Mouse (Mus musculus) liver, embryonic 14.5 days (tissue): ENCODE data around the gene Bahd1.

Experiments
- CTCF ChIP-seq: IDR thresholded peaks from 2 replicates; pipeline ENCODE4 v1.5.1; 2016; ENCODE audit warnings: antibody characterized with exemption, low read depth, control low read depth
- EP300 ChIP-seq: IDR thresholded peaks from 2 replicates; pipeline ENCODE4 v1.6.1; 2016; ENCODE audit warnings: antibody characterized with exemption, low read depth

DNA sequence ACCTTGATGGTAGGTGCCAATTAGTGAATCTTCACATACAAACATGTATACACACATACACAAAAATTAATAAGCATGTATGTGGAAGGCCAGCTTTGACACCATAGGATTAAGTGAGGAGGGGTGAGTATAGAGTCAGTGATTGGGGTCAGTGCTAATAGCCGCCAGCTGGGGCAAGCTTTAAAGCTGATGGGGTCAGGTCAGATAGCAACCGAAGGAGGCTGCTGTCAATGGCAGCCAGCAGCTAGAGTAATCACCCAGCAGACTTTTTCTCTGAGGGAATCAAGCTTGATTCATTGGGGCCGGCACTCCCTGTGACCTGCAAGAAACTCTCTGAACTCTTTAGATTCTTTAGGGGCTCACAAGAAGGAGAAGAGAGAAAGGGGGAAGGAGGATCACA, 48.4 kb upstream of the Bahd1 start:
- TF ChIP-seq EP300 (no peak), CTCF (no peak)
